Mouse (Mus musculus) hematopoietic stem cell, adult 5-6 weeks (primary cell): ENCODE measurements around the gene Snap23. TPM values are rescaled to one million over a fixed set of nuclear protein-coding genes. Genes with fewer than 3 reads are reported as not detected.
"Not testable (repeated sequence)": the region's sequence is repeated elsewhere in the genome, so short reads cannot be mapped to it uniquely, and the experiment has no call there.

Experiments
- ATAC-seq, 2 experiments: fragments of 125-278 bp in 1 of 2; replicated peaks in 1 of 2; 2 replicates each; pipeline ENCODE4 v1.8.0; 2016 to 2017; ENCODE audit warnings: inconsistent platforms in 2 of 2, mild to moderate bottlenecking in 2 of 2, moderate number of reproducible peaks in 2 of 2, low read depth in 1 of 2, moderate TSS enrichment in 1 of 2; ENCODE audit not compliant: low FRiP score in 2 of 2, poor library complexity in 2 of 2, severe bottlenecking in 2 of 2, insufficient read depth in 1 of 2, low TSS enrichment in 1 of 2
- total RNA-seq: library from RNA; stranded (forward); fragments of 172-1452, 232-1000 nt; gene quantifications from 2 replicates; pipeline ENCODE4 v1.2.3, GENCODE M21; 2017

Snap23 gene
- total RNA-seq: 77.4 and 146 TPM in 2 replicates

- peak; percentile 64 to 81 for ATAC-seq
Measured at GRCm38 (mm10) chr2:120566886-120567797, at the start of gene Snap23. Gene Snap23, plus strand, starts transcription at chr2:120567671.

GRCm38 (mm10) chr2:120518547-120519210 is 48.8 kb upstream of the Snap23 start:
- no peak for ATAC-seq

- ATAC-seq: no peak
Measured at GRCm38 (mm10) chr2:120526771-120527170, 40.7 kb upstream of the Snap23 start.

GRCm38 (mm10) chr2:120529531-120529930 is 37.9 kb upstream of the Snap23 start:
- no peak for ATAC-seq

GRCm38 (mm10) chr2:120531223-120531622 is 36.2 kb upstream of the Snap23 start:
- no peak for ATAC-seq

GRCm38 (mm10) chr2:120539333-120539732 is 28.1 kb upstream of the Snap23 start:
- no peak for ATAC-seq

GRCm38 (mm10) chr2:120539778-120540208 is 27.7 kb upstream of the Snap23 start:
- ATAC-seq: no peak

- ATAC-seq: no peak
Measured at GRCm38 (mm10) chr2:120544732-120545131, 22.7 kb upstream of the Snap23 start.

GRCm38 (mm10) chr2:120556868-120557267 is 10.6 kb upstream of the Snap23 start:
- ATAC-seq: no peak

- peak; percentile 35 to 58; a peak in 2 of 4 replicates for ATAC-seq
Measured at GRCm38 (mm10) chr2:120558813-120559212, 8.7 kb upstream of the Snap23 start.

- no peak for ATAC-seq
Measured at GRCm38 (mm10) chr2:120561524-120561923, 5.9 kb upstream of the Snap23 start.

GRCm38 (mm10) chr2:120562859-120563234 is 4.6 kb upstream of the Snap23 start:
- ATAC-seq: no peak

- ATAC-seq: peak; percentile 58 to 68
Measured at GRCm38 (mm10) chr2:120563235-120563990, 4.1 kb upstream of the Snap23 start, which contains the start of gene Zfp106. Gene Zfp106, minus strand, starts transcription at chr2:120563843.

- ATAC-seq: not testable (repeated sequence)
Measured at GRCm38 (mm10) chr2:120564548-120565188, 2.8 kb upstream of the Snap23 start.

- no peak for ATAC-seq
Measured at GRCm38 (mm10) chr2:120565363-120565762, 2.1 kb upstream of the Snap23 start.

GRCm38 (mm10) chr2:120567798-120568320 is 388 bp downstream of the Snap23 start:
- peak in 1 of 2 experiments; percentile 29; a peak in 2 of 4 replicates for ATAC-seq

- ATAC-seq: no peak
Measured at GRCm38 (mm10) chr2:120571081-120571480, 3.6 kb downstream of the Snap23 start.
